Mouse (Mus musculus): Measurements from ENCODE around the gene Kirrel. TPM values are rescaled to one million over a fixed set of nuclear protein-coding genes. Genes with fewer than 3 reads are reported as not detected.

The Kirrel gene
- polyA plus RNA-seq, 1 experiment from 2014 or later, result 13.2 TPM

GRCm38 (mm10) chr3:87151294-87151826 lies 23.2 kb downstream of the Kirrel start:
- H3K4me1 ChIP-seq (replicated peaks; ENCODE audit: control insufficient read depth, insufficient read depth, low read length), result peaks cover 59% of the 10 kb centered on the region
- H3K27ac ChIP-seq (ENCODE audit: low read length), result peak overlapping the region; percentile 99
- peaks cover 3% of the 10 kb centered on the region; the same call in 1 of the 2 replicates for H3K36me3 ChIP-seq (ENCODE audit: control insufficient read depth, insufficient read depth, low read length)
- H3K9me3 ChIP-seq (ENCODE audit: control insufficient read depth, low read length), result no peaks in the 10 kb centered on the region
- WGBS, result 37% methylated on average over 2 of the region's 2 CpGs
- peak overlapping the region; percentile 28; the same call in 1 of the 2 replicates for H3K4me2 ChIP-seq (ENCODE audit: low read depth, low read length)
- ATAC-seq (ENCODE audit: low read depth), result no peak
- no peak overlapping the region for H3K4me3 ChIP-seq (ENCODE audit: low read length)
- H3K9ac ChIP-seq (ENCODE audit: low read length), result peak overlapping the region; percentile 69
- no peaks in the 10 kb centered on the region for H3K27me3 ChIP-seq (ENCODE audit: control insufficient read depth, insufficient read depth, low read depth, low read length)

- Histone ChIP-seq H3K27ac (ENCODE audit: low read length) (peak overlapping the region; percentile 99), H3K4me3 (ENCODE audit: low read length) (no peak overlapping the region), H3K27me3 (ENCODE audit: control insufficient read depth, insufficient read depth, low read depth, low read length) (no peaks in the 10 kb centered on the region), H3K9ac (ENCODE audit: low read length) (peak overlapping the region; percentile 69), H3K36me3 (ENCODE audit: control insufficient read depth, insufficient read depth, low read length) (peaks cover 3% of the 10 kb centered on the region; the same call in 1 of the 2 replicates), H3K4me2 (ENCODE audit: low read depth, low read length) (peak overlapping the region; percentile 28), H3K9me3 (ENCODE audit: control insufficient read depth, low read length) (no peaks in the 10 kb centered on the region), H3K4me1 (replicated peaks; ENCODE audit: control insufficient read depth, insufficient read depth, low read length) (peaks cover 59% of the 10 kb centered on the region)
- 8% methylated on average over 16 of the region's 16 CpGs for WGBS
- peak; percentile 86 for ATAC-seq (ENCODE audit: low read depth)
Measured at GRCm38 (mm10) chr3:87150689-87151244, 23.8 kb downstream of the Kirrel start.

GRCm38 (mm10) chr3:87150056-87150688 lies 24.4 kb downstream of the Kirrel start:
- Histone ChIP-seq H3K27me3 (ENCODE audit: control insufficient read depth, insufficient read depth, low read depth, low read length) (no peaks in the 10 kb centered on the region), H3K36me3 (ENCODE audit: control insufficient read depth, insufficient read depth, low read length) (peaks cover 3% of the 10 kb centered on the region; the same call in 1 of the 2 replicates), H3K27ac (ENCODE audit: low read length) (peak overlapping the region; percentile 99), H3K9ac (ENCODE audit: low read length) (peak overlapping the region; percentile 69), H3K4me3 (ENCODE audit: low read length) (no peak overlapping the region), H3K4me1 (replicated peaks; ENCODE audit: control insufficient read depth, insufficient read depth, low read length) (peaks cover 59% of the 10 kb centered on the region), H3K9me3 (ENCODE audit: control insufficient read depth, low read length) (no peaks in the 10 kb centered on the region), H3K4me2 (ENCODE audit: low read depth, low read length) (peak overlapping the region; percentile 13)
- peak; percentile 21; the same call in 1 of the 2 replicates for ATAC-seq (ENCODE audit: low read depth)
- 9% methylated on average over 8 of the region's 8 CpGs for WGBS

- peak overlapping the region; percentile 69 for H3K9ac ChIP-seq (ENCODE audit: low read length)
- H3K36me3 ChIP-seq (ENCODE audit: control insufficient read depth, insufficient read depth, low read length), result peaks cover 3% of the 10 kb centered on the region; the same call in 1 of the 2 replicates
- WGBS, result 39% methylated on average over 10 of the region's 10 CpGs
- ATAC-seq (ENCODE audit: low read depth), result no peak
- peaks cover 59% of the 10 kb centered on the region for H3K4me1 ChIP-seq (replicated peaks; ENCODE audit: control insufficient read depth, insufficient read depth, low read length)
- H3K4me2 ChIP-seq (ENCODE audit: low read depth, low read length), result no peak overlapping the region
- no peaks in the 10 kb centered on the region for H3K9me3 ChIP-seq (ENCODE audit: control insufficient read depth, low read length)
- H3K27me3 ChIP-seq (ENCODE audit: control insufficient read depth, insufficient read depth, low read depth, low read length), result no peaks in the 10 kb centered on the region
- H3K27ac ChIP-seq (ENCODE audit: low read length), result peak overlapping the region; percentile 99
- no peak overlapping the region for H3K4me3 ChIP-seq (ENCODE audit: low read length)
Measured at GRCm38 (mm10) chr3:87149425-87149824, 25.1 kb downstream of the Kirrel start.

GRCm38 (mm10) chr3:87144476-87145240 lies 29.9 kb downstream of the Kirrel start:
- WGBS, result 36% methylated on average over 6 of the region's 6 CpGs
- H3K9me3 ChIP-seq (ENCODE audit: control insufficient read depth, low read length), result no peaks in the 10 kb centered on the region
- no peak overlapping the region for H3K4me2 ChIP-seq (ENCODE audit: low read depth, low read length)
- H3K4me3 ChIP-seq (ENCODE audit: low read length), result no peak overlapping the region
- ATAC-seq (ENCODE audit: low read depth), result peak; percentile 36; the same call in 1 of the 2 replicates
- peaks cover 10% of the 10 kb centered on the region; the same call in 1 of the 2 replicates for H3K36me3 ChIP-seq (ENCODE audit: control insufficient read depth, insufficient read depth, low read length)
- H3K27me3 ChIP-seq (ENCODE audit: control insufficient read depth, insufficient read depth, low read depth, low read length), result no peaks in the 10 kb centered on the region
- H3K27ac ChIP-seq (ENCODE audit: low read length), result peak overlapping the region; percentile 78
- H3K4me1 ChIP-seq (replicated peaks; ENCODE audit: control insufficient read depth, insufficient read depth, low read length), result peaks cover 22% of the 10 kb centered on the region
- H3K9ac ChIP-seq (ENCODE audit: low read length), result peak overlapping the region; percentile 42

- WGBS, result 86% methylated on average over 5 of the region's 5 CpGs
- H3K27me3 ChIP-seq (ENCODE audit: control insufficient read depth, insufficient read depth, low read depth, low read length), result no peaks in the 10 kb centered on the region
- H3K9me3 ChIP-seq (ENCODE audit: control insufficient read depth, low read length), result no peaks in the 10 kb centered on the region
- ATAC-seq (ENCODE audit: low read depth), result no peak
- H3K4me2 ChIP-seq (ENCODE audit: low read depth, low read length), result no peak overlapping the region
- no peak overlapping the region for H3K4me3 ChIP-seq (ENCODE audit: low read length)
- no peak overlapping the region for H3K27ac ChIP-seq (ENCODE audit: low read length)
- peaks cover 19% of the 10 kb centered on the region for H3K36me3 ChIP-seq (ENCODE audit: control insufficient read depth, insufficient read depth, low read length)
- peaks cover 13% of the 10 kb centered on the region for H3K4me1 ChIP-seq (replicated peaks; ENCODE audit: control insufficient read depth, insufficient read depth, low read length)
- no peak overlapping the region for H3K9ac ChIP-seq (ENCODE audit: low read length)
Measured at GRCm38 (mm10) chr3:87140284-87140683, 34.3 kb downstream of the Kirrel start.

GRCm38 (mm10) chr3:87136782-87137181 lies 37.8 kb downstream of the Kirrel start:
- H3K27ac ChIP-seq (ENCODE audit: low read length), result no peak overlapping the region
- H3K27me3 ChIP-seq (ENCODE audit: control insufficient read depth, insufficient read depth, low read depth, low read length), result no peaks in the 10 kb centered on the region
- H3K4me1 ChIP-seq (replicated peaks; ENCODE audit: control insufficient read depth, insufficient read depth, low read length), result no peaks in the 10 kb centered on the region
- H3K9ac ChIP-seq (ENCODE audit: low read length), result no peak overlapping the region
- H3K4me2 ChIP-seq (ENCODE audit: low read depth, low read length), result no peak overlapping the region
- H3K4me3 ChIP-seq (ENCODE audit: low read length), result no peak overlapping the region
- peaks cover 26% of the 10 kb centered on the region for H3K36me3 ChIP-seq (ENCODE audit: control insufficient read depth, insufficient read depth, low read length)
- H3K9me3 ChIP-seq (ENCODE audit: control insufficient read depth, low read length), result no peaks in the 10 kb centered on the region
- no peak for ATAC-seq (ENCODE audit: low read depth)
- 65% methylated on average over 7 of the region's 7 CpGs for WGBS

GRCm38 (mm10) chr3:87134951-87135350 lies 39.6 kb downstream of the Kirrel start:
- Histone ChIP-seq H3K4me2 (ENCODE audit: low read depth, low read length) (no peak overlapping the region), H3K4me3 (ENCODE audit: low read length) (no peak overlapping the region), H3K36me3 (ENCODE audit: control insufficient read depth, insufficient read depth, low read length) (peaks cover 22% of the 10 kb centered on the region), H3K9me3 (ENCODE audit: control insufficient read depth, low read length) (no peaks in the 10 kb centered on the region), H3K27ac (ENCODE audit: low read length) (no peak overlapping the region), H3K9ac (ENCODE audit: low read length) (no peak overlapping the region), H3K4me1 (replicated peaks; ENCODE audit: control insufficient read depth, insufficient read depth, low read length) (no peaks in the 10 kb centered on the region), H3K27me3 (ENCODE audit: control insufficient read depth, insufficient read depth, low read depth, low read length) (no peaks in the 10 kb centered on the region)
- no peak for ATAC-seq (ENCODE audit: low read depth)

Measured in lung, embryonic 16.5 days (tissue).